Mouse (Mus musculus) liver, embryonic 14.5 days (tissue): ENCODE measurements around the gene Zfp963. TPM values are rescaled to one million over a fixed set of nuclear protein-coding genes. Genes with fewer than 3 reads are reported as not detected.

Experiments used
- ATAC-seq: fragments of 200-750 bp; cut with Nextera tagmentation; 2 replicates; pipeline ENCODE4 v1.8.0; 2017; ENCODE audit warnings: moderate number of reproducible peaks, mild to moderate bottlenecking, moderate library complexity; ENCODE audit not compliant: insufficient read depth
- DNase-seq, 3 experiments: peaks; one replicate each; pipeline ENCODE4 v3.0.0-alpha.2; 2012 to 2013; ENCODE audit warnings: low read depth in 3 of 3, low spot score in 3 of 3
- H3K27ac ChIP-seq: fragments of 300-500 bp; sonication (generic); 2 replicates; pipeline ENCODE4 v1.5.1; 2014; ENCODE audit warnings: moderate library complexity, mild to moderate bottlenecking, control low read depth, inconsistent platforms
- H3K27me3 ChIP-seq: fragments of 300-500 bp; sonication (generic); 2 replicates; pipeline ENCODE4 v1.6.1; 2014; ENCODE audit warnings: mild to moderate bottlenecking, low read length, moderate library complexity; ENCODE audit not compliant: control insufficient read depth, insufficient read depth
- H3K36me3 ChIP-seq: fragments of 300-500 bp; sonication (generic); replicated peaks from 2 replicates; pipeline ENCODE4 v1.6.1; 2014; ENCODE audit warnings: low read depth; ENCODE audit not compliant: control insufficient read depth, insufficient read depth
- H3K4me1 ChIP-seq, 2 experiments: fragments of 200-500 bp in 1 of 2; fragments of 300-500 bp in 1 of 2; sonication (generic) in 1 of 2; replicated peaks; 2 replicates each; pipeline ENCODE4 v1.6.1; 2012 to 2014; ENCODE audit warnings: antibody characterized with exemption in 1 of 2, inconsistent platforms in 1 of 2, low read length in 1 of 2; ENCODE audit not compliant: control insufficient read depth in 2 of 2, insufficient read depth in 2 of 2
- H3K4me2 ChIP-seq: fragments of 300-500 bp; sonication (generic); 2 replicates; pipeline ENCODE4 v1.6.1; 2014; ENCODE audit warnings: low read depth, mild to moderate bottlenecking, control low read depth, moderate library complexity
- H3K4me3 ChIP-seq, 2 experiments: fragments of 200-500 bp in 1 of 2; fragments of 300-500 bp in 1 of 2; sonication (generic) in 1 of 2; 2 replicates each; pipeline ENCODE4 v1.5.1; 2012 to 2014; ENCODE audit warnings: low read depth in 2 of 2, low read length in 2 of 2, mild to moderate bottlenecking in 2 of 2, control low read depth in 1 of 2, inconsistent platforms in 1 of 2, moderate library complexity in 1 of 2; ENCODE audit not compliant: insufficient read depth in 1 of 2
- H3K9ac ChIP-seq: fragments of 300-500 bp; sonication (generic); replicated peaks from 2 replicates; pipeline ENCODE4 v1.6.1; 2014; ENCODE audit warnings: mild to moderate bottlenecking, control low read depth, moderate library complexity
- H3K9me3 ChIP-seq: fragments of 300-500 bp; sonication (generic); 2 replicates; pipeline ENCODE4 v1.6.1; 2016; ENCODE audit warnings: low read length, mixed read lengths; ENCODE audit not compliant: control insufficient read depth
- CTCF ChIP-seq: IDR thresholded peaks from 2 replicates; pipeline ENCODE4 v1.5.1; 2016; ENCODE audit warnings: antibody characterized with exemption, low read depth, control low read depth
- EP300 ChIP-seq: IDR thresholded peaks from 2 replicates; pipeline ENCODE4 v1.6.1; 2016; ENCODE audit warnings: antibody characterized with exemption, low read depth
- WGBS: fragments of 180-500 bp; shearing (Covaris S2); extraction: QIAGEN DNeasy Blood & Tissue Kit; methylation state at CpG from one replicate; pipeline ENCODE4 v1.1.7; 2014; ENCODE audit not compliant: insufficient replicate concordance; 5-methylcytosine and 5-hydroxymethylcytosine counted together
- polyA plus RNA-seq, 2 experiments: library from polyadenylated mRNA; depleted of rRNA in 1 of 2; stranded (reverse) in 1 of 2; unstranded in 1 of 2; fragments of >200 nt; fragmentation: Nextera tagmentation in 1 of 2; extraction: Ambion mirVana in 1 of 2; gene quantifications; 2 replicates each; pipeline versions ENCODE4 v1.2.1 to v1.2.3; 2012 to 2014

The Zfp963 gene
- polyA plus RNA-seq, 2 experiments = 1.8 to 2.0 TPM

GRCm38 (mm10) chr8:69789731-69790130 lies 40.0 kb upstream of the Zfp963 start:
- Histone ChIP-seq H3K27ac (peak overlapping the region; percentile 96), H3K9me3 (no peaks in the 10 kb centered on the region), H3K4me1 (peaks cover 16 to 21% of the 10 kb centered on the region in 2 experiments), H3K4me2 (peak overlapping the region; percentile 84), H3K9ac (peak overlapping the region; percentile 89), H3K4me3 (peak overlapping the region; percentile 16 to 93; a peak in 2 of 4 replicates), H3K36me3 (peaks cover 11% of the 10 kb centered on the region), H3K27me3 (no peaks in the 10 kb centered on the region)
- TF ChIP-seq CTCF (no peak), EP300 (no peak)
- DNase-seq = no peak
- no peak for ATAC-seq
- WGBS = 46% methylated on average over 5 of the region's 5 CpGs

- Histone ChIP-seq H3K27ac (no peak overlapping the region), H3K4me1 (peaks cover 16 to 21% of the 10 kb centered on the region in 2 experiments), H3K27me3 (no peaks in the 10 kb centered on the region), H3K9ac (no peak overlapping the region), H3K9me3 (no peaks in the 10 kb centered on the region), H3K4me3 (no peak overlapping the region; a peak in 1 of 4 replicates), H3K4me2 (peak overlapping the region; percentile 84; the same call in 1 of the 2 replicates), H3K36me3 (peaks cover 5% of the 10 kb centered on the region)
- DNase-seq = no peak
- no peak for ATAC-seq
- TF ChIP-seq CTCF (no peak), EP300 (peak; percentile 20; the same call in 1 of the 2 replicates)
- 22% methylated on average over 5 of the region's 5 CpGs for WGBS
These were observed 39.3 kb upstream of the Zfp963 start for GRCm38 (mm10) chr8:69789105-69789504.

- ATAC-seq (no peak), DNase-seq (no peak)
- no peaks in the 10 kb centered on the region; the same call in 1 of the 2 replicates for H3K36me3 ChIP-seq
- no peaks in the 10 kb centered on the region for H3K9me3 ChIP-seq
- H3K27ac ChIP-seq = no peak overlapping the region
- TF ChIP-seq EP300 (no peak), CTCF (no peak)
- no peaks in the 10 kb centered on the region for H3K27me3 ChIP-seq
- H3K4me1 ChIP-seq = peaks cover 11 to 19% of the 10 kb centered on the region in 2 experiments
- no peak overlapping the region for H3K4me2 ChIP-seq
- WGBS = 66% methylated on average over 12 of the region's 12 CpGs
- no peak overlapping the region for H3K4me3 ChIP-seq
- H3K9ac ChIP-seq = no peak overlapping the region
These were observed 27.3 kb upstream of the Zfp963 start for GRCm38 (mm10) chr8:69777111-69777510.

GRCm38 (mm10) chr8:69775149-69775534 lies 25.4 kb upstream of the Zfp963 start:
- WGBS = 38% methylated on average over 2 of the region's 2 CpGs
- DNase-seq = no peak
- Histone ChIP-seq H3K27ac (peak overlapping the region; percentile 40), H3K9ac (peak overlapping the region; percentile 10; the same call in 1 of the 2 replicates), H3K9me3 (no peaks in the 10 kb centered on the region), H3K27me3 (no peaks in the 10 kb centered on the region), H3K4me1 (peaks cover 16 to 19% of the 10 kb centered on the region in 2 experiments), H3K4me3 (peak overlapping the region; percentile 40 to 73), H3K36me3 (peaks cover 2% of the 10 kb centered on the region; the same call in 1 of the 2 replicates), H3K4me2 (peak overlapping the region; percentile 59)
- TF ChIP-seq CTCF = no peak
- TF ChIP-seq EP300 = no peak
- ATAC-seq = no peak

GRCm38 (mm10) chr8:69774503-69775148 lies 24.9 kb upstream of the Zfp963 start, which contains the start of gene Gm20422:
TSS of gene Gm20422 (minus strand) at chr8:69774886.
- peak; percentile 99 for DNase-seq
- peaks cover 2% of the 10 kb centered on the region; the same call in 1 of the 2 replicates for H3K36me3 ChIP-seq
- peak within 1 kb of the TSS; percentile 82 for H3K27ac ChIP-seq
- ATAC-seq = peak; percentile 98
- no peaks in the 10 kb centered on the region for H3K9me3 ChIP-seq
- H3K4me1 ChIP-seq = peaks cover 16 to 19% of the 10 kb centered on the region in 2 experiments
- H3K4me3 ChIP-seq = peak within 1 kb of the TSS; percentile 73 to 94
- H3K4me2 ChIP-seq = peak within 1 kb of the TSS; percentile 83
- no peaks in the 10 kb centered on the region for H3K27me3 ChIP-seq
- peak within 1 kb of the TSS; percentile 85 for H3K9ac ChIP-seq
- under 1% methylated on average over 41 of the region's 41 CpGs for WGBS
- TF ChIP-seq EP300 (no peak), CTCF (no peak)
